Mouse (Mus musculus) limb, embryonic 11.5 days (tissue): ENCODE measurements at regions not wholly inside any gene's neighbourhood (a gene's known extent, or its start where the extent isn't known, plus 50 kb on each side); places are given as distances from the start of the nearest gene placed in this dataset.
A peak's percentile ranks its signal among the peaks of the same experiment; 100 is the strongest.

Source experiments
- ATAC-seq: fragments of 200-750 bp; cut with Nextera tagmentation; 2 replicates; pipeline ENCODE4 v1.8.0; 2017; ENCODE audit warnings: low read depth; ENCODE audit not compliant: insufficient number of reproducible peaks, low FRiP score, low TSS enrichment
- DNase-seq: peaks from one replicate; pipeline ENCODE4 v3.0.0-alpha.2; 2015; ENCODE audit warnings: low spot score
- H3K27ac ChIP-seq: fragments of 300-500 bp; sonication (generic); replicated peaks from 2 replicates; pipeline ENCODE4 v1.5.1; 2014; ENCODE audit warnings: low read depth, mild to moderate bottlenecking, low read length
- H3K27me3 ChIP-seq: fragments of 300-500 bp; sonication (generic); 2 replicates; pipeline ENCODE4 v1.6.1; 2014; ENCODE audit warnings: mild to moderate bottlenecking, low read length, mixed read lengths; ENCODE audit not compliant: control insufficient read depth, insufficient read depth
- H3K36me3 ChIP-seq: fragments of 300-500 bp; sonication (generic); 2 replicates; pipeline ENCODE4 v1.6.1; 2014; ENCODE audit warnings: mild to moderate bottlenecking, low read length, moderate library complexity, mixed read lengths; ENCODE audit not compliant: control insufficient read depth, insufficient read depth
- H3K4me1 ChIP-seq: fragments of 300-500 bp; sonication (generic); 2 replicates; pipeline ENCODE4 v1.6.1; 2014; ENCODE audit warnings: low read length, mixed read lengths; ENCODE audit not compliant: control insufficient read depth, insufficient read depth
- H3K4me2 ChIP-seq: fragments of 300-500 bp; sonication (generic); 2 replicates; pipeline ENCODE4 v1.6.1; 2014; ENCODE audit warnings: low read depth, mild to moderate bottlenecking, moderate library complexity; ENCODE audit not compliant: severe bottlenecking
- H3K4me3 ChIP-seq: fragments of 300-500 bp; sonication (generic); 2 replicates; pipeline ENCODE4 v1.5.1; 2014; ENCODE audit warnings: low read depth, low read length
- H3K9ac ChIP-seq: fragments of 300-500 bp; sonication (generic); 2 replicates; pipeline ENCODE4 v1.6.1; 2014; ENCODE audit warnings: mild to moderate bottlenecking, low read length
- H3K9me3 ChIP-seq: fragments of 300-500 bp; sonication (generic); 2 replicates; pipeline ENCODE4 v1.6.1; 2016; ENCODE audit warnings: low read length; ENCODE audit not compliant: control insufficient read depth
- WGBS: fragments of 180-500 bp; shearing (Covaris S2); extraction: QIAGEN DNeasy Blood & Tissue Kit; methylation state at CpG from one replicate; pipeline ENCODE4 v1.1.7; 2014; 5-methylcytosine and 5-hydroxymethylcytosine counted together

DNA sequence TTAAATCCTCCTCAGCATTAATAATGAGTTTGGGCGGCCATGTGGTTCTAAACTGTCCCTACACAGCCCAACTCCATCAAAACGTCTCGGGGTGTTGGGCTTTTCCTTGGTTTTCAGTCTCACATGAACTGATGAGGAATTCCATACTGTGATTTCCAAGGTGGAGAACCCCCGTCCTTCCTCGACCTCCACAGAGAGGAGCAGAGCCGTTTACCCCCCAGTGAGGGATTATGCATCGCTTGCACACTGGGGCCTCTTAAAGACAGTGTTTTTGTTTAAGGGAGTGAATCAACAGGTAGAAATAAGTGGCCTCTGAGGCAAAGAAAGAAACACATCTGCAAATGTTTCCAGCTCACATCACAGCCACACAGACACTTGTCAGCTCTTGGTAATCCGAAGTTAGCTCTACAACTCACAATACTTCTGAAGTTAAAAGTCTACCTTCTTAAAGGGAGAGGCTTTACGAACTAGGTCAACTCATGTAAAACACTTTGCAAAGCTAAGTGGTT lies 82.0 kb upstream of the Pitrm1 start:
- ATAC-seq (no peak), DNase-seq (no peak)
- WGBS, result 42% methylated on average over 9 of the region's 9 CpGs
- no peaks in the 10 kb centered on the region for H3K4me1 ChIP-seq
- no peak overlapping the region for H3K4me2 ChIP-seq
- H3K4me3 ChIP-seq, result no peak overlapping the region
- no peaks in the 10 kb centered on the region for H3K36me3 ChIP-seq
- H3K27me3 ChIP-seq, result no peaks in the 10 kb centered on the region
- H3K9ac ChIP-seq, result no peak overlapping the region
- no peaks in the 10 kb centered on the region for H3K9me3 ChIP-seq
- H3K27ac ChIP-seq, result no peak overlapping the region

DNA sequence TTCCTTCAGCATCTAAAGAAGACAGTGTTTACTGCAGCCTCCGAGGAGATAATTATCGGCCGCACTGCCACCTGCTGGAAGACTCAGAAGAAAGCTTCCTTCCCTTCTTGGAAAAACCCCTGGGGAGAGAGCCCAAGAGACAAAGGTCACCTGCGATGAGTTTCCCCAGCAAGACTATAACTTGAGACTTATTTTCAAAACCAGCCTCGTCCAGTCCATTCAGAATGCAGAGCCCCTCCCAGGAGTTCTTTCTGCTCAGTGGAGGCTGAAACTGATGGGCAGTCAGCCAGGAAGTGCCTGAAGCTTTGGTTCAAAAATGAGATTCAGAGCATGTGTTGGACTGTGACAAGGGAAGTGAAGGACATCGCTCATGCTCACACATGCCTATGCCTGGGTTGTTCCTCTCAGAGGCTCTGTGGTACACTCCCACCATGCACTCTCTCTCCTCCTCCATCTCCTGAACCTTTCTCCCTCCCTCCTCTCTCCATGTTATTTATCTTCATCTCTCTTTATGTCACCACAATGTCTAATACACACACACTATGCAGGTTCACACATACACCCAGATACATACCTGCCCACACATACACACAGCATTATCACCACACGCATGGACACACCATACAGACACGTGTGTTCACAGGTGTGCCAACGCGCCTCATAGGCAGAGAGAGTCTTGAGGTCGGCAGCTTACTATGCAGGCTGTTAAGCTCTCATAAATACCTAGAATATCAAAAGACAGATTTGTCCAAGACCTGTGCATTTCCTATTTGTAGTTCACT lies 78.3 kb upstream of the Pitrm1 start:
- H3K4me3 ChIP-seq, result no peak overlapping the region
- H3K27me3 ChIP-seq, result no peaks in the 10 kb centered on the region
- no peaks in the 10 kb centered on the region for H3K9me3 ChIP-seq
- H3K4me2 ChIP-seq, result no peak overlapping the region
- WGBS, result 69% methylated on average over 11 of the region's 11 CpGs
- peak; percentile 32 for DNase-seq
- no peak for ATAC-seq
- no peaks in the 10 kb centered on the region for H3K4me1 ChIP-seq
- no peak overlapping the region for H3K9ac ChIP-seq
- H3K27ac ChIP-seq, result no peak overlapping the region
- no peaks in the 10 kb centered on the region for H3K36me3 ChIP-seq

DNA sequence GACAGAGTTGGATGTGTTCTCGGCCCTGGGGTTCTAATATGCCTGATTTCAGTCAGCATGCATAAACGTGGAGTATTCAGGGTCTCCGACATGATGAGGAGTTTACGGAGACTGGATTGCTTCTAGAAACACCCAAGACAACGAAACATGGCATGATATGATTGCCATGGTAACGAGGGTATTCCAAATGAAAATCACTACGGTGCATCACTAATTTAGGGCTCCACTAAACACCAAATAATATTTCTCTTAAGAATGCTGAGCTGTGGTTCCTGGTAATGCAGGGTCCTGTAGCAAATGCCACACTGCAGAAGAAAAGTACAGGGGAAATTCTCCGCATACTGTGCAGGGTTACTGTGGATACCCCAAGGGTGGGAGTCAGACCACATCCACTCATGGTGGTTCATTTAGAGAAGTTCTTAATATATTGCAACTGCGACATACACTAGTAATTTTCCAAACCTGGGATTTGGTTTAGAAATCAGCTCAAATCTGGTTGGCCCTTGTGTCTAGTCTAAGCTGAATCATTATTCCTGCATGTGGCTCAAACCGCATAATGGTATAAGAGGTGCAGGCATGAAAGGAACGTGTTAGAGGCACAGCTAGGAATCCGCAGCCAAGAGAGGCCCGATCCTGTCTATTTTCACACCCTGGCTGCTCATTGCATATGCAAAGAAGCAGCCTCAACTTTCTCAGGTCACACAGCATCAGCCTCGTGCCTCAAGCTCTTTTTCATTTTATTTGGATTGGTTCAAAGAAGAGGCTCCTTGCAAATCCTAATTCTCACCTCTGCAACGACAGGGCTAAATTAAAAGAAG lies 77.5 kb upstream of the Pitrm1 start:
- no peaks in the 10 kb centered on the region for H3K36me3 ChIP-seq
- no peaks in the 10 kb centered on the region for H3K4me1 ChIP-seq

DNA sequence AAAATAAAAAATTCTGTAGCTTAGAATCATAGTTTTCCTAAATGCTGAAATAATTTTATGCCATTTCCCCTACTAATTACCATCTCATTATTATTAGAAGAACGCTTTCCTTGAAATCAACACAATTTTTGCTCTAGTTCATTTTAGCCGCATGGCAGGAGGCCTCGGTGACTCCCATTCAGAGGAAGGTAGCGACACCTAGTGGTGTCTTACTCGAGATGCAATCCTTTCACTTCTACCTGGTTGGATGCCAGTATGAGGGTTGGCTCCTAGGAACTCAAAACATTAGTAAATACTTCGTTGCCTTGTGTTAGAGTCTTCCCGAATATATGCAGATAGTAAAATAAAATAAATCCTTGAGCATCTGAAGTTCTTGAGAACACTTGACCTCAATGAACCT lies 76.3 kb upstream of the Pitrm1 start:
- Histone ChIP-seq H3K4me2 (no peak overlapping the region), H3K27me3 (no peaks in the 10 kb centered on the region), H3K9ac (no peak overlapping the region), H3K4me3 (no peak overlapping the region), H3K36me3 (no peaks in the 10 kb centered on the region), H3K4me1 (no peaks in the 10 kb centered on the region), H3K27ac (no peak overlapping the region), H3K9me3 (no peaks in the 10 kb centered on the region)
- ATAC-seq (0 out of 2 replicates have a peak, but pooled peaks have one; percentile 40), DNase-seq (peak; percentile 74)
- 14% methylated on average over 7 of the region's 7 CpGs for WGBS

More for the DNA sequence above, 77.5 kb upstream of the Pitrm1 start:
- 77% methylated on average over 15 of the region's 15 CpGs for WGBS
- no peaks in the 10 kb centered on the region for H3K27me3 ChIP-seq
- H3K4me3 ChIP-seq, result no peak overlapping the region
- no peaks in the 10 kb centered on the region for H3K9me3 ChIP-seq
- no peak overlapping the region for H3K9ac ChIP-seq
- DNase-seq (no peak), ATAC-seq (no peak)
- H3K27ac ChIP-seq, result no peak overlapping the region
- H3K4me2 ChIP-seq, result no peak overlapping the region

DNA sequence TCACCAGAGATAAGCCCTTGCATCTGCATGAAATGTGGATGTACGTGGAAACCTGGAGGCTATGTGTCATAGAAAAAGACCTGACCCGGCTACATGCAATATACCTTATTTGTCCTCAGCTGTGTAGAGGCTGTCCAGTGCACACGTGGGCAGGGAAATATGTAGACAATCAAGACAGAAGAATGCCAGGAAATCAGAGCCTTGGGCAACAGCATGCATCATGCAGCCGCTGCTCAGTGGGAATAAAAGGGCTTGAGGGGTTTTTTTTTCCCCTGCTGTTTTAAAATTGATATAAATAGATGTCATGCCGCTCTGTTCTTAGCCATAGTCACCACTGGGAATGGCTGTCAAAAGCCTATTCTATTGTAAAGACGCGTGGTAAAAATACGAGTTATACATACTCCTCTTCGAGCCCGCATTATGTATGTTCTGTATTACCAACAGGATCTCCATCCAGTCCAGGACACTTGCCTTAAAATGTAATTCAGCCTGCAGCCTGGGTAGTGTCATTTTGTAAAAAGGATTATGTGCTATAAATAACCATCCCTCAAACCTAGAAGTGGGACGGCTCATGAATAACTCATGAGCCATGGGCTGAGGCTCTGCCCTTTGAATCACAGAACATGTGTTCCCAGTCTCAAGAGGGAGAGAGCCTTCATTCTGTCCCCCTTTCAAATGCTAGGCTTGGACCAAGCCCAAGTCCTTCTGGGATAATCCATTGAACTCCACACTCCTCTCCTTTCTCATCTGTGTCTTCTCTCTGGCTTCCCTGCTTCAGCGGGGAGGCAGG lies 74.4 kb upstream of the Pitrm1 start:
- H3K27me3 ChIP-seq, result no peaks in the 10 kb centered on the region
- no peaks in the 10 kb centered on the region for H3K9me3 ChIP-seq
- H3K4me3 ChIP-seq, result no peak overlapping the region
- H3K36me3 ChIP-seq, result no peaks in the 10 kb centered on the region
- no peak for ATAC-seq
- H3K9ac ChIP-seq, result no peak overlapping the region
- DNase-seq, result no peak
- no peaks in the 10 kb centered on the region for H3K4me1 ChIP-seq
- WGBS, result 80% methylated on average over 12 of the region's 12 CpGs
- no peak overlapping the region for H3K27ac ChIP-seq
- no peak overlapping the region for H3K4me2 ChIP-seq

DNA sequence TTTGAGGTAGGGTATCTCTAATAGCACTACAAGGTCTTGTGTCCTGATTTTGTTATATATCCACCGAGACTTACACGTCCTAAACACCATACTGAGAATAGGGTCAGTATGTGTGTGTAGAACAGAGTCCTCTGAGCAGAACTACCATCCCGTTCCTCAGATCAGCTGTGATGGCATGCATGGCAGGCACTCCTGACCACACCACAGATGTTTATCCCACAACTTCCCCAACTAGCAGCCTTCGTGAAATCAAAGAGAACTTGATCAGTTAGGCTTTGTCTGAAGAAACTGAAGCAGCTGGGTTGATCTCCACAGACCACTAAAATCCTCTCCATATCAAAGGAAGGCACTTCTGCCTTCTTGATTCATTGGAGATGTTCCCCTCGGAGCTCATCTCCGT lies 68.3 kb upstream of the Pitrm1 start:
- Histone ChIP-seq H3K27me3 (no peaks in the 10 kb centered on the region), H3K4me1 (no peaks in the 10 kb centered on the region), H3K36me3 (no peaks in the 10 kb centered on the region), H3K4me3 (no peak overlapping the region), H3K4me2 (no peak overlapping the region), H3K27ac (no peak overlapping the region), H3K9me3 (no peaks in the 10 kb centered on the region), H3K9ac (no peak overlapping the region)
- no peak for ATAC-seq
- no peak for DNase-seq
- WGBS, result 71% methylated on average over 6 of the region's 6 CpGs

DNA sequence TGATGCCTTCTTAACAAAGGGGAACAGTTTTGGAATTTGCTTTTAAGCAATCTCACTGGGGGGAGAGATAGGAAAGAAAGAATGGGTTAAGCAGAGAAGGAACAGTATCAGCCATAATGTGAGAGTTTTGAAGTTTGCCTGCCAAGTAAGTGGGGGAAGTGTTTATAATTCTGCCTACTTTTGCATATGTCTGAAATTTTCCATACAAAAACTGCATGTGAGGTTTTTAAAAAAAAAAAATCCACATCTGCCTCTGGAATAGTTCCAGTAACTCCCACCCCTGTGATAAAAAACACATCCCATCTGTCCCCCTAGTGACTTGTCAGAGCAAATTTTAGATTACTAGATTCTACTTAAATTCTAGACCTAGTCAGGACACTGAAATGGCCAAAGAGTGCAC lies 63.5 kb upstream of the Pitrm1 start:
- Histone ChIP-seq H3K27me3 (no peaks in the 10 kb centered on the region), H3K9me3 (no peaks in the 10 kb centered on the region), H3K4me1 (no peaks in the 10 kb centered on the region), H3K9ac (no peak overlapping the region), H3K36me3 (no peaks in the 10 kb centered on the region), H3K4me3 (no peak overlapping the region), H3K27ac (no peak overlapping the region), H3K4me2 (no peak overlapping the region)
- DNase-seq (no peak), ATAC-seq (no peak)

DNA sequence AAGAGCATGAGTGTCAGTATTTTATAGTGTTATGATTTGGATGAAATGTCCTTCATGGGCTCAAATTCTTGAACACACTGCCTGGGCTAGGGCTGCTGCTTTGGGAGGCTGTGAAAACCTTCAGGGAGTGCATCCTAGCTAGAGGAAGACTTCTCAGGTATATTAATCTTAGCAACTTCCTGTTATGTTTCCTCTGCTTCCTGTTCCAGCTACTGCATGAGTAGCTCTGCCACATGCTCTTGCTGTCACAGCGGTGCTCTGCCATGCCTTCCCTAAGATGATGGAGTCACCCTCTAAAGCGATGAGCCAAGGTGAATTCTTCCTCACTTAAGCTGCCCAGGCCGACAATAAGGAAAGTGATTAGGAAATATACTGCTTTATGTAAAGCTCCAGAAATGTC lies 60.1 kb upstream of the Pitrm1 start:
- DNase-seq (no peak), ATAC-seq (no peak)
- Histone ChIP-seq H3K9me3 (no peaks in the 10 kb centered on the region), H3K27ac (no peak overlapping the region), H3K27me3 (no peaks in the 10 kb centered on the region), H3K4me2 (no peak overlapping the region), H3K36me3 (no peaks in the 10 kb centered on the region), H3K9ac (no peak overlapping the region), H3K4me1 (no peaks in the 10 kb centered on the region), H3K4me3 (no peak overlapping the region)
- 92% methylated on average over 3 of the region's 3 CpGs for WGBS
